Mouse (Mus musculus): ENCODE data around the gene Tmbim6. TPM values are rescaled to one million over a fixed set of nuclear protein-coding genes. Genes with fewer than 3 reads are reported as not detected.

Gene Tmbim6
- polyA plus RNA-seq, 1 experiment: 372 TPM

DNA sequence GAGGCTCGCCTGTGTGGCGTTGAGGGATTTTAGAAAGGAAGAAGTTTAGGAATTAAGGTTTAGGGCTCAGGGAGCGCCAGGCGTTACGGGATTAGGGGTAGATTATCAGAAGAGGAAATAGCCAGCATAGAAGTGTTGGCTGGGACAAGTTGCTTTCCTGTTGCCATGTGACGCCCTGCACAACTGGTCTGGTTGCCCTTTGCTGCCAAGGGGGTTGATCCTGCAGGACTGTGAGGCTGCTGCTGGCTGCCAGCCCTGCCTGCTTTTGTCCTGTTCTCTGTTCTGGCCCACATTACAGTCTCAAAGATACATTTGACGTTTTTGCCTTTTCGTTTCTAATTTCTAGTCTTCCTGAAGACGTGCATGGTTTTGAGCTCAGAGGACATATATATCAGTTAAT lies 12.5 kb downstream of the Tmbim6 start:
- Histone ChIP-seq H3K4me3 (ENCODE audit: insufficient read depth, poor library complexity, severe bottlenecking) (no peak overlapping the region), H3ac (ENCODE audit: control insufficient read depth, insufficient read length, low read depth) (no peak overlapping the region), H3K27me3 (ENCODE audit: control insufficient read depth, insufficient read depth, insufficient read length) (no peaks in the 10 kb centered on the region), H3K79me2 (ENCODE audit: control insufficient read depth, insufficient read depth) (peaks cover 58% of the 10 kb centered on the region), H3K79me3 (ENCODE audit: low read depth) (peaks cover 42% of the 10 kb centered on the region), H3K36me3 (ENCODE audit: control insufficient read depth, insufficient read depth) (peaks cover 92% of the 10 kb centered on the region)
- TF ChIP-seq MYOG (IDR thresholded peaks at IDR 0.05; ENCODE audit: control insufficient read depth, extremely low read depth, insufficient read length) (no peak), USF1 (IDR thresholded peaks at IDR 0.05; ENCODE audit: low read depth) (no peak), MAX (IDR thresholded peaks at IDR 0.05) (no peak), FOSL1 (IDR thresholded peaks at IDR 0.05; ENCODE audit: insufficient read depth, low read length, poor library complexity, severe bottlenecking) (no peak), CEBPB (IDR thresholded peaks at IDR 0.05; ENCODE audit: low read depth) (no peak), MYOD1 (IDR thresholded peaks at IDR 0.05; ENCODE audit: control insufficient read depth, insufficient read length, low read depth) (no peak), CTCF (IDR thresholded peaks at IDR 0.05; ENCODE audit: control insufficient read depth, insufficient read depth, insufficient read length) (no peak)

DNA sequence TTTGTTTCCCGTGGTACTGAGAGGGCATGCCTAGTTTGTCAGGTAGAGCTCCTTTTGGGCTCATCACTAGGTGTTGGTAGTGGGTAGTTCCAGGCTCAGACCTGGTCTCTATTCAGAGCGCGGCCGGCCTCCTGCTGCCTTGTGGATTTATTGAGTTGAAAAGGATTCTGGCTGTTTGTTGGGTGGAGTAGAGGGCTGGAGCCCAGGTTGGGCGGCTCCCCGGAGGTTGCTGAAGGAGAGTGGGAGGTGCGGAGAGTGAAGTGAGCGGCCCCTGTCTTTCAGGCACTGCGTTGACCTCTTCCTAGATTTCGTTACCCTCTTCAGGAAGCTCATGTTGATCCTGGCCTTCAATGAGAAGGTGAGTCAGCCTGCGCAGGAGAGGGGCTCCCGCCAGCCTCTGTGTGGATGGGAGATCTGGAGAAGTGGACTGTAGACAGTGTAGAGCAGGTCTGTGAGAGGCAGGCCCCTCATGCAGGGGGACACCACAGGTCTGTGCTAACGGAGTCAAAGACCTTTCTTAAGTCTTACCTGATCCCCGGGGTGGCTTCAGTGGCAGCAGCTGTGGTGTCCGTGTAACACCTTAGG lies 14.4 kb downstream of the Tmbim6 start:
- TF ChIP-seq FOSL1 (IDR thresholded peaks at IDR 0.05; ENCODE audit: insufficient read depth, low read length, poor library complexity, severe bottlenecking): no peak
- TF ChIP-seq USF1 (IDR thresholded peaks at IDR 0.05; ENCODE audit: low read depth): no peak
- TF ChIP-seq CEBPB (IDR thresholded peaks at IDR 0.05; ENCODE audit: low read depth): no peak
- TF ChIP-seq CTCF (IDR thresholded peaks at IDR 0.05; ENCODE audit: control insufficient read depth, insufficient read depth, insufficient read length): no peak
- TF ChIP-seq MAX (IDR thresholded peaks at IDR 0.05): no peak
- H3K79me3 ChIP-seq (ENCODE audit: low read depth): peaks cover 23% of the 10 kb centered on the region
- no peak overlapping the region for H3K4me3 ChIP-seq (ENCODE audit: insufficient read depth, poor library complexity, severe bottlenecking)
- H3K36me3 ChIP-seq (ENCODE audit: control insufficient read depth, insufficient read depth): peaks cover 82% of the 10 kb centered on the region
- peaks cover 38% of the 10 kb centered on the region for H3K79me2 ChIP-seq (ENCODE audit: control insufficient read depth, insufficient read depth)
- no peaks in the 10 kb centered on the region for H3K27me3 ChIP-seq (ENCODE audit: control insufficient read depth, insufficient read depth, insufficient read length)
- no peak overlapping the region for H3ac ChIP-seq (ENCODE audit: control insufficient read depth, insufficient read length, low read depth)

DNA sequence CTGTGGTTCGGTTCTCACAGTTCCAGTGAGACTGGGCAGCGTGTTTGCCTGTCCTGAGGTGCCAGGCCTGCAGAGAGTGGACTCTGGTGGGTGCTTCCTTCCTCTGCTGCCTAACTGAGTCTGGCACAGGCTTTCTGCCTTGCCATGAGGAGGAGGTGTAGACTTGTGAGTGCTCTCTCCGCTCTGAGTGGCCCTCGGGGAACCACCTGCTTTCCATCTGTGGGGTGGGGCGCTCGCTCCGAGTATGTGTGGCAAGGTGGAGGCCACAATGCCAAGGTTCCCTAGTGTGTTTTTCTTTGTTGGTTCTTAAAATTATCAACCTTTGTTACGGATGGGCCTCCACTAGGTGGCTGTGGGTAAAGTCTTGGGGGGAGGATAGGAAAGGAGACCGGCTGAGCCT lies 16.2 kb downstream of the Tmbim6 start:
- H3K36me3 ChIP-seq (ENCODE audit: control insufficient read depth, insufficient read depth): peaks cover 64% of the 10 kb centered on the region
- no peak overlapping the region for H3K4me3 ChIP-seq (ENCODE audit: insufficient read depth, poor library complexity, severe bottlenecking)
- H3ac ChIP-seq (ENCODE audit: control insufficient read depth, insufficient read length, low read depth): no peak overlapping the region
- peaks cover 6% of the 10 kb centered on the region for H3K79me3 ChIP-seq (ENCODE audit: low read depth)
- H3K27me3 ChIP-seq (ENCODE audit: control insufficient read depth, insufficient read depth, insufficient read length): no peaks in the 10 kb centered on the region
- peaks cover 21% of the 10 kb centered on the region for H3K79me2 ChIP-seq (ENCODE audit: control insufficient read depth, insufficient read depth)
- TF ChIP-seq CEBPB (IDR thresholded peaks at IDR 0.05; ENCODE audit: low read depth): no peak
- no peak for TF ChIP-seq MYOG (IDR thresholded peaks at IDR 0.05; ENCODE audit: control insufficient read depth, extremely low read depth, insufficient read length)

DNA sequence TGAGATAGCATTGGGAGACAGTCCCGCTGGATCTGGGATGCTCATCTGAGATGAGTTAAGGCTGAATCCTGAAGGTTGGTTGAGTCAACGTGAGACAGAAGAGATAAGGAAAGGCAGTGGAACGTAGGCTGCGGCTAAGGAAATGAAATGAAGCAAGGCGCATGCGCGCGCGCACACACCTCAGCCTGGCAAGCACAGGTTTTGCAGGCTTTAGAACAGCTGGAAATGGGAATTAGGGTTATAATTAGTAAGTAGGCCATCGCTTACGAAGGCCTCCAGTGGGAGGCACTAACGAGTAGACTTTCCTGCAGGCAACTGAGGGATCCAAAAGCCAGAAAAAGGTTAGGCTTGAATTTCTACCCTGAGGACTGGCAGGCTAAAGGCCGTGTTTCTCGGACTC lies 19.1 kb downstream of the Tmbim6 start:
- H3K79me2 ChIP-seq (ENCODE audit: control insufficient read depth, insufficient read depth): no peaks in the 10 kb centered on the region
- peaks cover 35% of the 10 kb centered on the region for H3K36me3 ChIP-seq (ENCODE audit: control insufficient read depth, insufficient read depth)
- no peak for TF ChIP-seq MYOG (IDR thresholded peaks at IDR 0.05; ENCODE audit: control insufficient read depth, extremely low read depth, insufficient read length)
- H3K27me3 ChIP-seq (ENCODE audit: control insufficient read depth, insufficient read depth, insufficient read length): no peaks in the 10 kb centered on the region
- H3K4me3 ChIP-seq (ENCODE audit: insufficient read depth, poor library complexity, severe bottlenecking): no peak overlapping the region
- no peaks in the 10 kb centered on the region for H3K79me3 ChIP-seq (ENCODE audit: low read depth)
- H3ac ChIP-seq (ENCODE audit: control insufficient read depth, insufficient read length, low read depth): no peak overlapping the region

DNA sequence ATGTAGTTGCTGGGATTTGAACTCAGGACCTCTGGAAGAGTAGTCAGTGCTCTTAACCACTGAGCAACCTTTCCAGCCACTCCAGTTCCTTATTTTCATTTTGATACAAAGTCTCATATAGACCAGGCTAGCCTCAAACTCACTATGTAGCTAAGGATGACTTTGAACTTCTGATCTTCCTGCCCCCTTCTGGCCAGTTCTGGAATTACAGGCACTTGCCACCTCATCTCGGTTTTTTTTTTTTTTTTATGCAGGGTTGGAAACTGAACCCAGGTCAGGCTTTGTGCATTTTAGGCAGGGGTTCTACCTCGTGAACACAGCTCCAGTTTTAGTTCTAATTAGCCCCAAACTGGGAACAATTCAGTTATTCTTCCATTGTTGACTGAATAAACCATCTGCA lies 23.1 kb downstream of the Tmbim6 start:
- no peak overlapping the region for H3K4me3 ChIP-seq (ENCODE audit: insufficient read depth, poor library complexity, severe bottlenecking)
- H3K79me3 ChIP-seq (ENCODE audit: low read depth): no peaks in the 10 kb centered on the region
- no peaks in the 10 kb centered on the region for H3K79me2 ChIP-seq (ENCODE audit: control insufficient read depth, insufficient read depth)
- no peaks in the 10 kb centered on the region for H3K36me3 ChIP-seq (ENCODE audit: control insufficient read depth, insufficient read depth)
- no peak overlapping the region for H3ac ChIP-seq (ENCODE audit: control insufficient read depth, insufficient read length, low read depth)
- no peaks in the 10 kb centered on the region for H3K27me3 ChIP-seq (ENCODE audit: control insufficient read depth, insufficient read depth, insufficient read length)
- TF ChIP-seq CEBPB (IDR thresholded peaks at IDR 0.05; ENCODE audit: low read depth) (no peak), USF1 (IDR thresholded peaks at IDR 0.05; ENCODE audit: low read depth) (no peak), MAX (IDR thresholded peaks at IDR 0.05) (no peak), CTCF (IDR thresholded peaks at IDR 0.05; ENCODE audit: control insufficient read depth, insufficient read depth, insufficient read length) (no peak), MYOG (IDR thresholded peaks at IDR 0.05; ENCODE audit: control insufficient read depth, extremely low read depth, insufficient read length) (no peak), MYOD1 (IDR thresholded peaks at IDR 0.05; ENCODE audit: control insufficient read depth, insufficient read length, low read depth) (no peak), FOSL1 (IDR thresholded peaks at IDR 0.05; ENCODE audit: insufficient read depth, low read length, poor library complexity, severe bottlenecking) (no peak)

DNA sequence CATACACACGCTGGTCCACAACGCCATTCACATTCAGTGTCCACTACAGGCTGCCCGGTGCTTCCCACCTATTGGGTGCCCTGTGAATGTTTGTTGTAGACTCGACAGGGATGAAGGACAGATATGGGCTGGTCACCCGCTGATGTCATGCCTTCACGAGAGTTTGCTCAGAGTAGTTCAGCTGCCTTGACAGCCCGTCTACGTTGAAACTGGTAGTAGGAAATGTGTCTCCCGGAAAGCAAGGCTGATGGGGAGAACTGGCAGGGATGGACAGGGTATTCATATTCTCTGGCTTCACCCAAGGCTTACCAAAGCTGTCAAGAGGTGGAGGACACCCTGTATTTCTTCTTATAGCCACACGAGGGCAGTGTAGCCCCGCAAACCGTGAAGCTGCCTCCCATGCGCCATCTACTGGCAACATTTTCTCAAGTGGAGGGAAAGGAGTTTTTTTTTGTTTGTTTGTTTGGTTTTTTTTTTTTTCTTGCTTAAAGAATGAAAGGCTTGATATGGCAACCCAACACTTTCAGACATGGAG lies 23.7 kb downstream of the Tmbim6 start:
- TF ChIP-seq MYOG (IDR thresholded peaks at IDR 0.05; ENCODE audit: control insufficient read depth, extremely low read depth, insufficient read length) (no peak), FOSL1 (IDR thresholded peaks at IDR 0.05; ENCODE audit: insufficient read depth, low read length, poor library complexity, severe bottlenecking) (no peak), CTCF (IDR thresholded peaks at IDR 0.05; ENCODE audit: control insufficient read depth, insufficient read depth, insufficient read length) (peak; percentile 98), CEBPB (IDR thresholded peaks at IDR 0.05; ENCODE audit: low read depth) (no peak), MYOD1 (IDR thresholded peaks at IDR 0.05; ENCODE audit: control insufficient read depth, insufficient read length, low read depth) (no peak), MAX (IDR thresholded peaks at IDR 0.05) (peak; percentile 46), USF1 (IDR thresholded peaks at IDR 0.05; ENCODE audit: low read depth) (no peak)
- Histone ChIP-seq H3K27me3 (ENCODE audit: control insufficient read depth, insufficient read depth, insufficient read length) (no peaks in the 10 kb centered on the region), H3K79me2 (ENCODE audit: control insufficient read depth, insufficient read depth) (no peaks in the 10 kb centered on the region), H3K79me3 (ENCODE audit: low read depth) (no peaks in the 10 kb centered on the region), H3K36me3 (ENCODE audit: control insufficient read depth, insufficient read depth) (no peaks in the 10 kb centered on the region), H3ac (ENCODE audit: control insufficient read depth, insufficient read length, low read depth) (no peak overlapping the region), H3K4me3 (ENCODE audit: insufficient read depth, poor library complexity, severe bottlenecking) (no peak overlapping the region)
